In the genomic region with DNA sequence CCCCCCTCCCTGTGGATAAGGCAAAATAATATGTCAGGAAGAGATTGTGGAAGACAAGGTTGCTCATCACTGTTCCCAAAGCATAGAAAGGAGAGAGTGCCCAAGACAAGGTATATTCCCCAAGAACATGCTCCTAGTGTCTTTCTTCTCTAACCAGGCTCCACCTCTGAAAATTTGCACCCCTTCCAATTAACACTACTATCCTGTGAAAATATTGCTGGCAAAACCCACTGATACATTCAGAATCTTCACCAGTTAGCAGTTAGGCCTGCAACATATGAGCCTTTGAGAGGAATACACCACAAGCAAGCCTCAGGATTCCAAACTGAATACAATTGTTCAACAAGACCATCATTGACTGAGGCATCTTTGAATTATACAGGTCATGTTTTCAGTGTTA, we compare ENCODE assay signal across 27 mouse cellular contexts.
"Had no signal": no experiment of that assay in that cellular context is flagged by ENCODE, and none has a peak within 500 bp of the region (broad histone marks: within the 10 kb centered on the region; RNA-seq: fewer than 3 reads in every experiment).

No protein-coding gene starts in this region.

- H3K4me1 ChIP-seq: heart, embryonic 10.5 days; heart, embryonic 12.5 days; hindbrain, embryonic 10.5 days; hindbrain, embryonic 12.5 days; intestine, embryonic 15.5 days; limb, embryonic 10.5 days; limb, embryonic 12.5 days; liver, embryonic 13.5 days; liver, embryonic 15.5 days had no signal

- H3K27ac ChIP-seq: gastrocnemius, adult 2 months; heart, embryonic 10.5 days; hindbrain, embryonic 10.5 days; hindbrain, embryonic 12.5 days; hindbrain, embryonic 14.5 days; intestine, embryonic 15.5 days; layer of hippocampus, adult 2 months; left cerebral cortex, adult 2 months; limb, embryonic 10.5 days; limb, embryonic 12.5 days; liver, embryonic 13.5 days; liver, embryonic 15.5 days had no signal

- ATAC-seq: inflammation-experienced regulatory T-cells, adult 6 months; intestine, embryonic 15.5 days; intestine, postnatal 0 days had no signal

- H3K9me3 ChIP-seq: heart, embryonic 10.5 days; heart, embryonic 12.5 days; hindbrain, embryonic 10.5 days; hindbrain, embryonic 12.5 days; intestine, embryonic 15.5 days; limb, embryonic 10.5 days; limb, embryonic 12.5 days; liver, embryonic 13.5 days; liver, embryonic 15.5 days had no signal

- DNase-seq: gastrocnemius, adult 2 months; gastrocnemius, postnatal 10 days; gastrocnemius, postnatal 25 days; heart, adult 18-20 months; heart, postnatal 10 days; heart, postnatal 4 days; kidney, adult 18-20 months; kidney, adult 8-10 months; kidney, postnatal 10 days; kidney, postnatal 25 days; kidney, postnatal 4 days; liver; liver, embryonic 13.5 days had no signal

- H3K9ac ChIP-seq: heart, embryonic 12.5 days; hindbrain, embryonic 12.5 days; hindbrain, embryonic 14.5 days; intestine, embryonic 15.5 days; limb, embryonic 12.5 days; liver, embryonic 13.5 days; liver, embryonic 15.5 days had no signal

- H3K36me3 ChIP-seq: heart, embryonic 10.5 days; heart, embryonic 12.5 days; hindbrain, embryonic 10.5 days; hindbrain, embryonic 12.5 days; intestine, embryonic 15.5 days; limb, embryonic 10.5 days; limb, embryonic 12.5 days; liver, embryonic 13.5 days; liver, embryonic 15.5 days had no signal

- H3K4me3 ChIP-seq: gastrocnemius, adult 2 months; heart, embryonic 10.5 days; heart, embryonic 12.5 days; hindbrain, embryonic 10.5 days; hindbrain, embryonic 12.5 days; intestine, embryonic 15.5 days; layer of hippocampus, adult 2 months; left cerebral cortex, adult 2 months; limb, embryonic 10.5 days; limb, embryonic 12.5 days; liver, embryonic 13.5 days; liver, embryonic 15.5 days had no signal

- H3K4me2 ChIP-seq: heart, embryonic 12.5 days; hindbrain, embryonic 12.5 days; hindbrain, embryonic 14.5 days; intestine, embryonic 15.5 days; limb, embryonic 12.5 days; liver, embryonic 11.5 days; liver, embryonic 13.5 days; liver, embryonic 15.5 days had no signal

- H3K27me3 ChIP-seq: heart, embryonic 12.5 days; hindbrain, embryonic 12.5 days; intestine, embryonic 15.5 days; limb, embryonic 12.5 days; liver, embryonic 13.5 days; liver, embryonic 15.5 days had no signal
